Mouse (Mus musculus): Measurements from ENCODE around the gene Rapgefl1.

DNA sequence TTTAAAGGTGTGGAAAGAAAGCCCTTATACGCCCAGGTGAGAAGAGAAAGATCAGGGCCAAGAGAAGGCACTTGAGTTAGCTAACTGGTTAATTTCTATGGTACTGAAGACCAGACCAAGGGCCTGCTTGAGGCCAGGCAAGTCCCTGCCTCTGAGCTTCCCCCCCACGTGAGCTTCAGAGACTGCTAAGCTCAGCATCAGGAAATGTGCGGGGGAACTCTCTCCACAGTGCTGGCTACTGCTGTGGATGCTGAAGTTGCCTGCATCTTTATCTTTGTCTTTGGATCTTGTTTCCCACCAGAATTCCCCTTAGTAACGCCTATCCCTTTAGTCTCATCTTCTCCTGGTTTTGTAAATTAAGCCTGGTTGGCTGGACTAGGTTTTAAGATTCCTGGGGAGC, 34.8 kb downstream of the Rapgefl1 start:
- TF ChIP-seq EP300 (IDR thresholded peaks at IDR 0.05) (no peak), CTCF (IDR thresholded peaks at IDR 0.05) (no peak)

Measured in lung, postnatal 0 days (tissue).